Mouse (Mus musculus): ENCODE data around the gene Cldn34b3. TPM values are rescaled to one million over a fixed set of nuclear protein-coding genes. Genes with fewer than 3 reads are reported as not detected.
"Not testable (repeated sequence)": the region's sequence is repeated elsewhere in the genome, so short reads cannot be mapped to it uniquely, and the experiment has no call there.

The Cldn34b3 gene
- total RNA-seq (2021) = not detected
- long read RNA-seq, experiment 1 = 0 reads
- long read RNA-seq, experiment 2 = 0 reads

GRCm38 (mm10) chrX:76264004-76264403, at the start of gene Cldn34b3:
Gene Cldn34b3 (plus strand): TSS chrX:76264304.
- DNase-seq; intact Hi-C loops (cut with DNase I): not testable (repeated sequence)

Other genes starting within 250 kb of the Cldn34b3 start
- gene Cldn34b4, start 129.0 kb downstream of the Cldn34b3 start, total RNA-seq (2021) = not detected

All from heart, postnatal 14 days (tissue).